Mouse (Mus musculus): ENCODE measurements around the gene Npepps.
A peak's percentile ranks its signal among the peaks of the same experiment; 100 is the strongest.

Gene Npepps

DNA sequence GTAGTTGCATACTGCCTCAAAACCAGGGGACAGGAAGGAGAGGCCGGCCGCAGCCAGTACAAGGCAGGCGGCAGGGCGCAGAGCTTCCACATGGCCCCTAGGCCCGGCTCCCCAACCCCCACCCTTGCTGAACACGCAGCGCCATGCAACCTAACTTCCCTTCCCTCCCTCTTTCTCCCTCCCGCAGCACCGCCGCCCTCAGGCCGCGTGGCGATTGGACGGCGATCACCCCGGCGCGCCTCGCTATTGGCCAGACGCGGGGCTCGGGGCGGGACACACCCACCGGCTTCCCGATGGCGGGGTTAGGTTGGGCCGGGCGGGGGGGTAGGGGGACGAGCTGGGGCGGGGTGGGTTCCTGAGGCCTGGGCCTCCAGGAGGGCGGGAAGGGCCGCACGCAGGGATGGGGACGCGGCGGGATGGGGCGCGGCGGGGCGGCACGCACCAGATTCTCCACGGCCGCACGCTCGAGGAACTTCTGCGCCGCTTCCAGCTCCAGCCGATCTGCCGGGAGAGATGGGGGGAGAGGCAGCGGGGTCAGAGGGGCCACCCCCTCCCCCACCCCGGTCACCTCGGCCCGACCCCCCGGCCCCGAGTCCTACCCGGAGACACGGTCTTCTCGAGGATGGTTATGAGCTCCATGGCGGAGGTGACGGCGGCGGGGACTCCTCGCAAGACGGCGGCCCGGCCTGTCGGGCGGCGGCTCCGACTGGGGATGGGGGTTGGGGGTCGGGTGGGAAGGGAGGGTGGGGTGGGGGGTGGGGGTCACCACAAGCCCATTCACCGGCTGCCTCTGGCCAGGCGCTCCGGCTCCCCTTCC, 93.3 kb downstream of the Npepps start:
- peak; percentile 95 for DNase-seq (ENCODE audit: low read depth)

GRCm38 (mm10) chr11:97185704-97186614, 94.5 kb downstream of the Npepps start:
- DNase-seq (ENCODE audit: low read depth), result peak; percentile 26

DNA sequence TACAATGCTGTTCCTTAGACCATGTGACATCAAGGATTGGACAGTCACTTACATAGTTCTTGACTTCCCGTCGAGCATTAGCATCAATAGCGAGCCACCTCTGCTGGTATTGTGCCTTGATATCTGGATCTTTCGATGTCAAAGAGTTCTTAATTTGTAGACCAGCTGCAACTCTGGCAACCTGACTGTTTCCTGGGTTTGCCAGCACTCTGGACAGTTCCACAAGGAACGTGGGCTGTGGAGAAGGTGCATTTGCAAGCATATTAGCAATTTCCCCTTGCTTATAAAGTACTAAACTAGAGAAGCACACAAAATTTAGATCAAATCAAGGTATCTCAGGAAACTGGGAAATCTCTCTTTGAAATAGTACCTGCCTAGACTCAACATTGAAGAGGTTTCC, 95.6 kb downstream of the Npepps start:
- DNase-seq (ENCODE audit: low read depth), result no peak

GRCm38 (mm10) chr11:97182446-97182845, 98.0 kb downstream of the Npepps start:
- DNase-seq (ENCODE audit: low read depth), result no peak

DNA sequence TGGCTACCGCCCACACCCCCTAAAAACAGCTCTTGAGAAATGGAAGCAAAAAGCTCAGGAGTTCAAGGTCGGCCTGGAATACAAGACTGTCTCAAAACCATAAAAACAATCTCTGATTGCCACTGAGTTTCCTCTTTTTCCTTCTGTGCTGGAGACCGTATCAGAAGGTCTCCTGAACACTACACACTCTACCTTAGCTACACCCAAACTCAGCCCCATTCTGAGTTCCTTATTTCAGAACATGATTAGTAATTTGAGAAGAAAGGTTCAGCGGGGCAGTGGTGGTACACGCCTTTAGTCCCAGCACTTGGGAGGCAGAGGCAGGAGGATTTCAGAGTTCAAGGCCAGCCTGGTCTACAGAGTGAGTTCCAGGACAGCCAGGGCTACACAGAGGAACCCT, 99.4 kb downstream of the Npepps start:
- no peak for DNase-seq (ENCODE audit: low read depth)

DNA sequence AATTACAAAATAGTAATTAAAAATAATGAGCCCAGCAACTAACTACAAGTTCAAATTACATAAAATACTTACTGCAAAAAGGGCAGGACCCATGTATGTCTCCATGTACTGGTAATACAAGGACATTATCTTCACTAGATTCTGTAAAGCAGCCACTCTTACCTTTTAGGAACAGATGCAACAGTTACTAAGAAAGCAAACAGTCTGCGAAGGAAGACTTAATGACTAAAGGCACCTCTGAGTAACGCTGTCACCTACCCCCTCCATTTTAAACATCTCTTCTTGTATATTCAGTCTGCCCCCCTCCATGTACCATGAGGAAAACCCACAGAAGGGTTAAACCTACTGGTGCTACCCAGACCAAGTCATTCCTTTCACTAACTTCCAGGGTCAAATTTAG, 102.2 kb downstream of the Npepps start:
- DNase-seq (ENCODE audit: low read depth), result no peak

GRCm38 (mm10) chr11:97176851-97177250, 103.6 kb downstream of the Npepps start:
- peak; percentile 74 for DNase-seq (ENCODE audit: low read depth)

DNA sequence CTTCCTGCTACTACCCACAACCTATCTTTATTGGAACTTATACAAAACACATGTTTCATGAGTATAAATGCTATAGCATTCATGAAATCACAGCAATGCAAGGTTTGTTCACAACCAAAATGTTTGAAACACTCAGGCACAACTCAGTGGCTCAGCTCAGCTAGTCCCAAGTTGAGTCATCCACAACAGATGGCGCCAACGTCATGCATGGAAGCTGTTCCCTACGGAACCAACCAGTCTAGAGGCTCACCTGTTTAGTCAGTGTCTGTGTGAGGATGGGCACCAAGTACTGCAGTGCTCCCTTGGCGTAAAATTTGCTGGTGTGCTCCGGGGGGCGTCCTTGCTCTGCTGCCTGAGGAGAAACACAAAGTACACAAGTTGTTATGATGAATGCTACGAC, 104.9 kb downstream of the Npepps start:
- DNase-seq (ENCODE audit: low read depth), result no peak

DNA sequence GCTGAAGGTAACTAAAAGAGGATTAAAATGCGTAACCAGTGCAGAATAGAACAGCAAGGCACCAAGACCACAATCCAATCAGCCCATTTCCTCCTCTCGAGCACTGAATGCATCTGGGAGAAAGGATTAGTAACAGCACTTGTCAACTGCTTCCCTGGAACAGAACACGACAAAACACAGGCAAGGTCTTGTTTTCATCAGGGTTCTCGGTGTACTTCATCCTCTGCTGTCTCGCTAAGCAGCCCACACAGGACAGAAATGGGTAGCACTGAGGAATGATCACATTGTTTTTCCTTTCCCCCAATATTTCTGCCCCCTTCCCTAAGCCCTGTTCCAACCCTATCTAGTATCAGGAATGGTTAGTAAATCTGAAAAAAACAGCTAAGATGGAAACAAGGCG, 120.1 kb downstream of the Npepps start:
- DNase-seq (ENCODE audit: low read depth), result no peak

GRCm38 (mm10) chr11:97156999-97157398, 123.4 kb downstream of the Npepps start:
- no peak for DNase-seq (ENCODE audit: low read depth)

Measured in induced T-regulatory cell, adult 2 months (primary cell).